Mouse (Mus musculus): Measurements from ENCODE around the gene Pla2g4a.
"Not testable (repeated sequence)": the region's sequence is repeated elsewhere in the genome, so short reads cannot be mapped to it uniquely, and the experiment has no call there.

The Pla2g4a gene

GRCm38 (mm10) chr1:149937825-149938224 is 23.3 kb downstream of the Pla2g4a start:
- DNase-seq (ENCODE audit: low spot score): no peak

- DNase-seq (ENCODE audit: low spot score): no peak
Measured at GRCm38 (mm10) chr1:149929140-149929539, 31.9 kb downstream of the Pla2g4a start.

- not testable (repeated sequence) for DNase-seq (ENCODE audit: low spot score)
Measured at GRCm38 (mm10) chr1:149923737-149924136, 37.4 kb downstream of the Pla2g4a start.

GRCm38 (mm10) chr1:149922219-149922618 is 38.9 kb downstream of the Pla2g4a start:
- DNase-seq (ENCODE audit: low spot score): no peak

GRCm38 (mm10) chr1:149921325-149921724 is 39.8 kb downstream of the Pla2g4a start:
- no peak for DNase-seq (ENCODE audit: low spot score)

GRCm38 (mm10) chr1:149919301-149919700 is 41.8 kb downstream of the Pla2g4a start:
- no peak for DNase-seq (ENCODE audit: low spot score)

GRCm38 (mm10) chr1:149912984-149913383 is 48.1 kb downstream of the Pla2g4a start:
- no peak for DNase-seq (ENCODE audit: low spot score)

GRCm38 (mm10) chr1:149911050-149911449 is 50.0 kb downstream of the Pla2g4a start:
- no peak for DNase-seq (ENCODE audit: low spot score)

- no peak for DNase-seq (ENCODE audit: low spot score)
Measured at GRCm38 (mm10) chr1:149898001-149898625, 63.0 kb downstream of the Pla2g4a start.

- DNase-seq (ENCODE audit: low spot score): no peak
Measured at GRCm38 (mm10) chr1:149896590-149896989, 64.5 kb downstream of the Pla2g4a start.

GRCm38 (mm10) chr1:149894940-149895339 is 66.2 kb downstream of the Pla2g4a start:
- no peak for DNase-seq (ENCODE audit: low spot score)

- DNase-seq (ENCODE audit: low spot score): no peak
Measured at GRCm38 (mm10) chr1:149893903-149894302, 67.2 kb downstream of the Pla2g4a start.

- DNase-seq (ENCODE audit: low spot score): no peak
Measured at GRCm38 (mm10) chr1:149891057-149891456, 70.0 kb downstream of the Pla2g4a start.

- DNase-seq (ENCODE audit: low spot score): no peak
Measured at GRCm38 (mm10) chr1:149882419-149883025, 78.6 kb downstream of the Pla2g4a start.

- DNase-seq (ENCODE audit: low spot score): no peak
Measured at GRCm38 (mm10) chr1:149878175-149878574, 82.9 kb downstream of the Pla2g4a start.

GRCm38 (mm10) chr1:149876502-149876901 is 84.6 kb downstream of the Pla2g4a start:
- DNase-seq (ENCODE audit: low spot score): no peak

- no peak for DNase-seq (ENCODE audit: low spot score)
Measured at GRCm38 (mm10) chr1:149871625-149872024, 89.5 kb downstream of the Pla2g4a start.

GRCm38 (mm10) chr1:149867323-149867722 is 93.8 kb downstream of the Pla2g4a start:
- no peak for DNase-seq (ENCODE audit: low spot score)

- no peak for DNase-seq (ENCODE audit: low spot score)
Measured at GRCm38 (mm10) chr1:149866202-149866601, 94.9 kb downstream of the Pla2g4a start.

- no peak for DNase-seq (ENCODE audit: low spot score)
Measured at GRCm38 (mm10) chr1:149862801-149863200, 98.3 kb downstream of the Pla2g4a start.

GRCm38 (mm10) chr1:149862181-149862580 is 98.9 kb downstream of the Pla2g4a start:
- no peak for DNase-seq (ENCODE audit: low spot score)

GRCm38 (mm10) chr1:149861543-149861942 is 99.5 kb downstream of the Pla2g4a start:
- DNase-seq (ENCODE audit: low spot score): no peak

- DNase-seq (ENCODE audit: low spot score): peak; percentile 11
Measured at GRCm38 (mm10) chr1:149858734-149859133, 102.4 kb downstream of the Pla2g4a start.

- DNase-seq (ENCODE audit: low spot score): peak; percentile 75
Measured at GRCm38 (mm10) chr1:149856720-149857119, 104.4 kb downstream of the Pla2g4a start.
